Mouse (Mus musculus) layer of hippocampus, postnatal 36 days (tissue): Measurements from ENCODE around the gene Itga10. TPM values are rescaled to one million over a fixed set of nuclear protein-coding genes. Genes with fewer than 3 reads are reported as not detected.

Experiments
- total RNA-seq, 2 experiments: library from RNA; stranded (reverse); gene quantifications; 2 replicates each; pipeline ENCODE4 v1.2.3; 2021

Itga10 gene
- total RNA-seq, 2 experiments from 2014 or later: 2.4 to 3.4 TPM

Other genes with a start within 250 kb of the Itga10 start
- gene BC107364, start 193.3 kb upstream of the Itga10 start, total RNA-seq: not detected
- gene Hfe2, start 120.4 kb upstream of the Itga10 start, total RNA-seq: under 1 TPM in 1 of 2 experiments, not detected in 1; 0.25 TPM
- gene Txnip, start 87.6 kb upstream of the Itga10 start, total RNA-seq: 10 to 100 TPM; 20.7 to 32.2 TPM
- not detected for gene Gm16253, start 68.6 kb upstream of the Itga10 start, total RNA-seq
- 10 to 100 TPM; 32.4 to 34.2 TPM for gene Polr3gl, start 51.4 kb upstream of the Itga10 start, total RNA-seq
- 10 to 100 TPM; 49.9 to 51.5 TPM for gene Ankrd34a, start 48.9 kb upstream of the Itga10 start, total RNA-seq
- 10 to 100 TPM; 29.9 to 30.5 TPM for gene Lix1l, start 44.4 kb upstream of the Itga10 start, total RNA-seq
- gene Rbm8a, start 15.7 kb upstream of the Itga10 start, total RNA-seq: 10 to 100 TPM; 50.8 to 58.4 TPM
- 10 to 100 TPM; 55.7 to 56.7 TPM for gene Pex11b, start 10.2 kb upstream of the Itga10 start, total RNA-seq
- gene Gm42957, start 10.1 kb upstream of the Itga10 start, total RNA-seq: under 1 TPM; 0.77 to 0.91 TPM
- gene Ankrd35, start 24.5 kb downstream of the Itga10 start, total RNA-seq: 1 to 10 TPM; 4.3 to 5.1 TPM
- 10 to 100 TPM; 26.1 to 27.5 TPM for gene Pias3, start 50.8 kb downstream of the Itga10 start, total RNA-seq
- gene Nudt17, start 63.0 kb downstream of the Itga10 start, total RNA-seq: 10 to 100 TPM; 10.8 to 15.2 TPM
- gene Polr3c, start 82.0 kb downstream of the Itga10 start, total RNA-seq: 10 to 100 TPM; 22.0 to 24.1 TPM
- 10 to 100 TPM; 54.1 to 60.0 TPM for gene Rnf115, start 82.1 kb downstream of the Itga10 start, total RNA-seq
- under 1 TPM in 1 of 2 experiments, not detected in 1; 0.15 TPM for gene Pdzk1, start 183.7 kb downstream of the Itga10 start, total RNA-seq
- not detected for gene Cd160, start 183.8 kb downstream of the Itga10 start, total RNA-seq